Mouse (Mus musculus): Measurements from ENCODE around the gene Klf2. TPM values are rescaled to one million over a fixed set of nuclear protein-coding genes. Genes with fewer than 3 reads are reported as not detected.

The Klf2 gene
- total and polyA plus RNA-seq, 3 experiments, result 0.12 to 1.4 TPM; not detected in 1

- TF ChIP-seq PAX5 (IDR thresholded peaks at IDR 0.05; ENCODE audit: low read length), result no peak
- no peak for TF ChIP-seq HCFC1 (IDR thresholded peaks at IDR 0.05; ENCODE audit: low read depth, low read length)
- peak; percentile 62 for TF ChIP-seq TCF12 (IDR thresholded peaks at IDR 0.05; ENCODE audit: low read depth, low read length)
- TF ChIP-seq IRF4 (IDR thresholded peaks at IDR 0.05; ENCODE audit: low read depth, low read length), result peak; percentile 89
- no peak for TF ChIP-seq KAT2A (IDR thresholded peaks at IDR 0.05; ENCODE audit: insufficient replicate concordance, low read length)
- no peak for TF ChIP-seq CTCF (conservative IDR thresholded peaks at IDR 0.05 in 1 of 2, IDR thresholded peaks at IDR 0.05 in 1 of 2; ENCODE audit: low read depth in 2 of 2, low read length in 2 of 2)
- TF ChIP-seq MAX (IDR thresholded peaks at IDR 0.05; ENCODE audit: low read length), result no peak
- TF ChIP-seq MYC (IDR thresholded peaks at IDR 0.05; ENCODE audit: low read depth, low read length), result no peak
- TF ChIP-seq ZC3H11A (IDR thresholded peaks at IDR 0.05; ENCODE audit: low read depth, low read length), result no peak
- no peak for TF ChIP-seq ZMIZ1 (IDR thresholded peaks at IDR 0.05; ENCODE audit: low read depth, low read length)
- TF ChIP-seq TBP (conservative IDR thresholded peaks at IDR 0.05; ENCODE audit: low read depth, low read length), result no peak
- no peak for TF ChIP-seq RAD21 (IDR thresholded peaks at IDR 0.05; ENCODE audit: low read depth, low read length)
- TF ChIP-seq ELF1 (IDR thresholded peaks at IDR 0.05; ENCODE audit: low read depth, low read length), result no peak
Observed at GRCm38 (mm10) chr8:72285285-72285684, 33.5 kb upstream of the Klf2 start (continued).

DNA sequence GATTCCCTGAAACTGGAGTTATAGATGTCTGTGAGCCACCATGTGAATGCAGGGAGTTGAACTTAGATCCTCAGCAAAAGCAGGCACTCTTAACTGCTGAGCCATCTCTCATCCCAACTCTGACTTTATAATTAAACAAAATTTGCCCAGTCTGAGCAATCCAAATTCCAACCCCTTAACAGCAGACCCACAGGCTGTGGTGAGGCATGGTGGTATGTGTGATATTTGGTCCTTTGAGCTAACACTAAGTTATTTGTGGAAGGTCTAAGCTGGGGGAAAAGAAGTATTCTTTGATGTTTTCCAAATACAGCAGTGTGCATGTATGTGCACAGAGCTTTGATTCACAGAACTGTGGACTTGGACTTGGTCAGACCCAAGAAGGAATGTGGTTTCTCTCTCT is 29.8 kb upstream of the Klf2 start:
- no peak overlapping the region for H3K4me3 ChIP-seq (replicated peaks in 1 of 3; ENCODE audit: low read depth in 2 of 3, low read length in 2 of 3, poor library complexity in 1 of 3)
- dilution Hi-C loops (cut with MboI; ENCODE audit: extremely low pct_ligation_motif_present, extremely low pct_unique_long_range_greater_than_20kb, low sequenced_read_pairs) (no loop called here), in situ Hi-C loops (cut with MboI; ENCODE audit: low pct_ligation_motif_present, low pct_unique_long_range_greater_than_20kb, low sequenced_read_pairs) (no loop called here)
- no peak overlapping the region for H3K27ac ChIP-seq (ENCODE audit: insufficient read depth, low read depth)
- H3K27me3 ChIP-seq (replicated peaks), result no peaks in the 10 kb centered on the region
- no peaks in the 10 kb centered on the region for H3K79me2 ChIP-seq (replicated peaks; ENCODE audit: control insufficient read depth, extremely low read depth, insufficient read depth, poor library complexity, severe bottlenecking)
- H3K36me3 ChIP-seq (replicated peaks in 1 of 2; ENCODE audit: control insufficient read depth in 1 of 2, insufficient read depth in 1 of 2, low read length in 1 of 2), result no peaks in the 10 kb centered on the region
- TF ChIP-seq E2F4 (IDR thresholded peaks at IDR 0.05; ENCODE audit: insufficient replicate concordance, low read depth, low read length), result no peak
- TF ChIP-seq UBTF (IDR thresholded peaks at IDR 0.05; ENCODE audit: low read depth, low read length), result no peak
- TF ChIP-seq RCOR1 (conservative IDR thresholded peaks at IDR 0.05; ENCODE audit: low read depth, low read length), result no peak
- TF ChIP-seq ELF1 (IDR thresholded peaks at IDR 0.05; ENCODE audit: low read depth, low read length), result no peak
- no peak for TF ChIP-seq ZMIZ1 (IDR thresholded peaks at IDR 0.05; ENCODE audit: low read depth, low read length)
- TF ChIP-seq JUN (IDR thresholded peaks at IDR 0.05; ENCODE audit: insufficient read depth, low read depth, low read length), result no peak
- no peak for TF ChIP-seq CHD1 (IDR thresholded peaks at IDR 0.05; ENCODE audit: low read depth, low read length)
- TF ChIP-seq MAX (IDR thresholded peaks at IDR 0.05; ENCODE audit: low read length), result no peak
- no peak for TF ChIP-seq MAFK (IDR thresholded peaks at IDR 0.05; ENCODE audit: insufficient replicate concordance, low read length)
- no peak for TF ChIP-seq IRF4 (IDR thresholded peaks at IDR 0.05; ENCODE audit: low read depth, low read length)
- TF ChIP-seq CHD2 (IDR thresholded peaks at IDR 0.05; ENCODE audit: low read length), result no peak
- TF ChIP-seq MYC (IDR thresholded peaks at IDR 0.05; ENCODE audit: low read depth, low read length), result no peak
- no peak for TF ChIP-seq NRF1 (IDR thresholded peaks at IDR 0.05; ENCODE audit: low read depth, low read length)
- TF ChIP-seq TBP (conservative IDR thresholded peaks at IDR 0.05; ENCODE audit: low read depth, low read length), result no peak
- TF ChIP-seq EP300 (IDR thresholded peaks at IDR 0.05; ENCODE audit: low read length), result no peak
- TF ChIP-seq USF1 (IDR thresholded peaks at IDR 0.05; ENCODE audit: low read depth, low read length), result no peak
- TF ChIP-seq BHLHE40 (IDR thresholded peaks at IDR 0.05; ENCODE audit: low read depth, low read length), result no peak
- no peak; the same call in 1 of the 2 replicates for TF ChIP-seq RAD21 (IDR thresholded peaks at IDR 0.05; ENCODE audit: low read depth, low read length)
- no peak for TF ChIP-seq HCFC1 (IDR thresholded peaks at IDR 0.05; ENCODE audit: low read depth, low read length)
- TF ChIP-seq GABPA (IDR thresholded peaks at IDR 0.05; ENCODE audit: insufficient replicate concordance, low read depth, low read length), result no peak
- no peak overlapping the region for H3K9ac ChIP-seq (ENCODE audit: insufficient read depth, low read depth)
- no peak for DNase-seq (ENCODE audit: extremely low read depth)
- H3K9me3 ChIP-seq (replicated peaks; ENCODE audit: low read length), result peaks cover 4% of the 10 kb centered on the region
- peaks cover 13 to 49% of the 10 kb centered on the region in 2 experiments for H3K4me1 ChIP-seq (ENCODE audit: control insufficient read depth in 1 of 2, insufficient read depth in 2 of 2)
- no peak overlapping the region for H3K4me2 ChIP-seq (ENCODE audit: insufficient read depth, low read depth, poor library complexity, severe bottlenecking)

Data from CH12.LX (cell line).